Mouse (Mus musculus): ENCODE results near the gene Shisa8.
A peak's percentile ranks its signal among the peaks of the same experiment; 100 is the strongest.
"Not testable (repeated sequence)": the region's sequence is repeated elsewhere in the genome, so short reads cannot be mapped to it uniquely, and the experiment has no call there.

Shisa8 gene

DNA sequence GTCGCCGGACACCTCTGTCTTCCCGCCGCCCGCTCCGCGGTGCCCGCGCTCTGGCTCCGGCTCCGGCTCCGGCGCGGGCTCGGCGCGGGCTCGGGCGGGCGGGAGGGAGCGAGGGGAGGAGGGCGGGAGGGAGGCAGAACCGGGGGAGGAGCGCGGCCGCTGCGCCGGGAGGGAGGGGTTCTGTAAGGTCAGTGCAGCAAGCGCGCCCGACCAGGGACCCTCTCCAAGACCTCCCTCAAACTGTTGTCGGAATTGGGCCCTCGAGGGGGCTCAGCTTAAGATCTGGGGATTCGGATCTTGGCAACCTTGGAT lies at the start of gene Shisa8:
Gene Shisa8 (minus strand): TSS at position 64 of the 312 bp plus-strand sequence.
- no peak for DNase-seq

DNA sequence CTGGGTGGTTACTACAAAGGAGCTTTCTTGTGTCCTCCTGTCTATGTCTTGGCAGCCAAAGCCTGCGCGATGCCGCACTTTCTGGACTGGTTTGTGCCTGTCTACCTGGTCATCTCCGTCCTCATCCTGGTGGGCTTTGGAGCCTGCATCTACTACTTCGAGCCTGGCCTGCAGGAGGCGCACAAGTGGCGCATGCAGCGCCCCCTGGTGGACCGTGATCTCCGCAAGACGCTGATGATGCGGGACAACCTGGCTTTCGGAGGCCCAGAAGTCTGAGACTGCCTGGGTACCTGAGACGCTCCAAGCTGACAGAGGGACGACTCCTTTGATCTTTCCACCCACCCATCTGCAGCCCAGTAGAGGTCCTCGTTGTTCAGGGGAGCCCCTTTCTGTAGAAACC lies 46.9 kb upstream of the Shisa8 start:
- DNase-seq, result peak; percentile 50

DNA sequence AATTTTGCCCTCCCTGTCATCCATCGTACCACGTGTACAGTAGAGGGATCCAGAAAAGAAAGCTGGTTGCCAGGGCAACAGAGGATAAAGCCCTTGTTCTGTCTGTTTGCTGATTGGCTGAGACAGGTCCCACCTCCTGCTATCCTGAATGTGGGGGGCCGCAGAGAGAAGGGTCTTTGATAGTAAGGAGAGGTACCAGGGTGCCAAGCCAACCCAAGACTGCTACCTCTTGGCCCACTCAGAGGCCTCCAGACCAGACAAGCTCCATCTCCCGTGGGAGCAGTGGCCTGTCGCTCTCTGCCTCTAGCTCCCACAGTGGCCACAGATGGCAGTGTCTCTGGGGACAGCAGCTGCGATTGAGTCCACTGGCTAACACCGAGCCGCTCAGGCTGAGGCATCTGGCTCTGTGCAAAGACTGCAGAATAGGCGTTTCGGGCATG lies 43.3 kb upstream of the Shisa8 start:
- DNase-seq, result peak; percentile 93

DNA sequence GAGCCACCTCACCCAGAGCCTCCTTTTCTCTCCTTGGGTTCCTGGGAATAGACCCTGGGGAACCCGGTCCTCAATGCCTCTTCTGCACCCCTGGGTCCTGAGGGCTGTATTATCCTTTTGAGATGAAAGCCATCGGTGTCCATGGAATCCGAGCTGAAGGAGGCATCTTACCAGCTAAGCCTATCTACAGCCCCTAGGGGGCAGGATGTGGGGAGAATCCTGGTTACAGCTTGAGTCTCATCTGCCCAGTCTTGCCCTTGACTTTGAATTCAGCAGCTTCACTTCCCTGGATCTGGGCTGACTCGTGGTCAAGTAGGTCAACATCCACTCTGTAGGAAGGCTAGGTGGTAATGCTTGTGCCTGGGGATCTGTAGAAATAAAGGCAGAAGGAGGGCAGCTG lies 42.6 kb upstream of the Shisa8 start:
- no peak for DNase-seq

DNA sequence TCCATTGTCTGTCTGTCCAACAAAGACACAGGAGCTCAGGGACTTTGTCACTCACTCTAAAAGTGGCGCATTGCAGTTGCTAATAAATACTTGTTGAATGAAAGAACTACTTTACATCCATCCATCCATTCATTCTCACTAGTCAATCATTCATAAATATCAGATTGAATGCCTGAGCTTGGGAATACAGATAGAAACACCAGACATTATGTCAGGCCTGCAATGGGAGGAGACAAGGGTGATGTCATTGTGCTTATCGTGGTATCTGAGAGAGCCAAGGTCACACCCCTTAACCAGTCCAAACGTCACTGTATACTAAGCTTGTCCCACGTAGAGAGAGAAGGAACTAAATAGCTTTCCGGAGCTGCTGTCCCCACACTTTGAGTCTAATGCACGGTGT lies 39.5 kb upstream of the Shisa8 start, which contains the start of gene 1500009C09Rik:
Gene 1500009C09Rik (plus strand): TSS at position 301 of the 400 bp plus-strand sequence.
- no peak for DNase-seq

DNA sequence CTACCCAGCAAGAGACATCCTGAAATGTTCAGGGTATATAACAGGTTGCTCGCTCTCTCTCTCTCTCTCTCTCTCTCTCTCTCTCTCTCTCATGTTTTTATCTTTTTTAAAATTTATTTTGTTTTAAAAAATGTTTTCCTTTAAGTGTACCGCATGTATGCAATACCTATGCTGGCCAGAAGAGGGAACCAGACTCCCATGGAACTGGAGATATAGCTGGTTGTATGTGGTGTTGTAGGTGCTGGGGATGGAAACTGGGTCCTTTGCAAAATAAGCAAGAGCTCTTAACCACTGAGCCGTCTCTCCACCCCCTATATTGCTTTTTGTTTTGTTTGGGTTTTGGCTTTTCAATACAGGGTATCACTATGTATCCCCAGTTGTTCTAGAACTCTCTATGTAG lies 39.0 kb upstream of the Shisa8 start:
- DNase-seq, result no peak

DNA sequence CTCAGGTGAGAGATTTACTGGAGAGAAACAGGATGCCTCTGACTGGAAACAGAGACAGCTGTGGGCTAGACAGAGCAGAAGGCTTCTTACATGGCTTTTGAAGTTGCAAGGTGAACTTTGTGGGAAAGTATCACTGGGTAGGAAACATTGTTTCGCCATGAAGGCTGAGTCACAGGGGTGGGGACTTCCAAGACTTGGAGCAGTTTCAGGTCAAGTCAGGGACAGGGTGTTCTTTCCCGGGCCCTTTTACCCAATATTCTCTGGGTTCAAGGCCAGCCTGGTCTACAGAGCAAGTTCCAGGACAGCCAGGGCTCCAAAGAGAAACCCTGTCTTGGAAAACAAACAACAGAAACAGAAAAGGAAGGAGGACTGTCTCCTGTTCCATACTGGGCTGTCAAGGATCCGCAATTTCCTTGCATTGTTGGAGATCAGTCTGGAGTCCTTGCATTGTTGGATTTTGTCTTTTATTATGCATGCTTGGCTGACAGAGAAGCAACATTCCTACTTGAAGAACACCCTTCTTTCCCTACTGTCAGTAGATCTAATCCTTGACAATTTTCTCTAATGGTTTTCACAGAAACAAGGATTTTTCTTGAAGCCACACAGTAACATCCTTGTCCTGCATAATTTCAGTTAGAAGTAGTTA lies 34.6 kb upstream of the Shisa8 start:
- no peak for DNase-seq

DNA sequence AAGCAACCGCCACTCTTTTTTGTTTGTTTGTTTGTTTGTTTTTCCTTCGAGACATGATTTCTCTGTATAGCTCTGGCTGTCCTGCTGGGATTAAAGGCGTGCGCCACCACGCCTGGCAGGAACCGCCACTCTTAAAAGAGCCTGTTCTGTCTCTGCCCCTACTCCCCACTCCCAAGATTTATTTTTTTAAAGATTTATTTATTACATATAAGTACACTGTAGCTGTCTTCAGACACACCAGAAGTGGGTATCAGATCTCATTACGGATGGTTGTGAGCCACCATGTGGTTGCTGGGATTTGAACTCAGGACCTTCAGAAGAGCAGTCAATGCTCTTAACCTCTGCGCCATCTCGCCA lies 32.2 kb upstream of the Shisa8 start:
- DNase-seq, result not testable (repeated sequence)

DNA sequence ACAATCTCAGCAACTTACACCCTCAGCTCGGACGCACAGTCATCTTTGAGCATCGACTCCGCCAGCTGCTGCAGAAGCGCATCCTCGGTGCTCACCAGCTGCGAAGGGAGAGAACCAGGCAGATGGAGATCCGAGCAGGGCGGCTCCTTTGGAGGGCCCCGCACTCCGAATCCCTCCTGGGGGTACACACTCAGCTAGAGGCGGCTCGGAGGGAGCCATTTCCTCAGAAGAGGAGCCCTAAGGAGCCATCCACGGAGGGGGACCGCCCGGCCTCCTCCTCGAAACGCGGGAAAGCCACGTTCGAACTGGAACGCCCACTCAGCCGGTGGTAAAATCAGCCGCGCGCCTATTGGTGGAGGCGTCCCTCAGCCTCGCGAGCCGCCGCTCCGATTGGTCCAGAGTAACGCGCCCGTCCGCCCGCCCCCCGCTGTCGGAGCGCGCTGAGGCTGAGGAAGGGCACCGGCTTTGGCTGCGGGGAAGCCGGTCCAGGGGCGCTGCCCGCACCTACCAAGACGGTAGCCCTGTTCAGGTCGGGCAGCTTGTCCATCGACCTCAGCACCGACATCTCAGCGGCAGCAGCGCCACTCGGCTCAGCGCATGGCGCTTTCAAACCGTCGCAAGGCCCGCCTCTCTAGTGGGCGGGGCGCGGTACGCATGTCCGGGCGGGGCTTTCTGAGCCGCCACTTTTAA lies 31.6 kb upstream of the Shisa8 start, which contains the start of gene Cenpm:
Gene Cenpm (minus strand): TSS at position 634 of the 690 bp plus-strand sequence.
- DNase-seq, result peak; percentile 87

DNA sequence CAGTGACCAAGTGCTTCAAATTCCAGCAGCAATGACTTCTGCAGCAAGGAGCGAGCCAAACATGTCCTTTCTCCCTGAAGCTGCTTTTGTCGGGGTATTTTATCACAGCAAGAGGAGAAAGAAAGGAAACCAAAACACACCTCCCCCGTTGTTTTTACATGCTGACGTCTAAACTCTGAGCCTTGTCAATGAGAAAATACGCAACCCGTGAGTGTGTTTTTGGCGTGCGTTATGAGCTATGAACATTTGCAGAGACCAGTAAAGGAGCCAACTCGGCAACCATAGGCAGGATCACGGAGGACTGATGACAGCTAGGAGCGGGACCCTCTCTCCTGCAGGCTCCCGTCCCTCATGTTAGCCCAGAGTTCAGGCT lies 31.1 kb upstream of the Shisa8 start:
- no peak for DNase-seq

DNA sequence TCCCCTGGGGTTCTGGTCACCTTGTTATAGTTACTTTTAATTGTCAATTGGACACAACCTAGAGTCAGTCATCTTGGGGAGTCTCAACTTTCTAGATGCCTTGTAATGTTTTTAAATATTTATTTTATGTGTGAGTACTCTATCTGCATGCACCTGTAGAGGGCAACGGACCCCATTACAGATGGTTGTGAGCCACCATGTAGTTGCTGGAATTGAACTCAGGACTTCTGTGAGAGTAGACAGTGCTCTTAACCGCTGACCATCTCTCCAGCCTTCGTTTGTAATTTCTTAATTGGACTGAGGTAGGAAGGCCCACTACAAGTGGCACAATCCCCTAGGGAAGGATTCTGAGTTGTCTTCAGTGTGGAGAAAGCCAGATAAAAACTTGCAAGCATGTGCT lies 30.7 kb upstream of the Shisa8 start:
- no peak for DNase-seq

DNA sequence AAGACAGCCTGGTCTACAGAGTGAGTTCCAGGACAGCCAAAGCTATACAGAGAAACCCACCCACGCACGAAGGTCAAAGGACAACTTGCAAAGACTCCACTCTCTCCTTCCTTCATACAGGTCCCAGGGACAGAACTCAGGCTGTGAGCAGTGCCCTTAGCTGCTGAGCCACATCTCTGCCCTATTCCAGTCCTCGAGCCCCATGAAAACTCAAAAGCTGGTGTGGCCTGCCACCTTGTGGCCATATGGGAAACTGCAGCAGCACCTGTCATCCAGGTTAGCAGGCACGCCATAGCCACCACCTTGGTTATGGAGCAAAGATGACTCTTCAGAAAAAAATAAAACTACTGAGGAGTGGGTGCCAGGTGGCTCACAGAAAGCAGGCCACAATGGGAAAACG lies 23.9 kb upstream of the Shisa8 start:
- peak; percentile 66 for DNase-seq

DNA sequence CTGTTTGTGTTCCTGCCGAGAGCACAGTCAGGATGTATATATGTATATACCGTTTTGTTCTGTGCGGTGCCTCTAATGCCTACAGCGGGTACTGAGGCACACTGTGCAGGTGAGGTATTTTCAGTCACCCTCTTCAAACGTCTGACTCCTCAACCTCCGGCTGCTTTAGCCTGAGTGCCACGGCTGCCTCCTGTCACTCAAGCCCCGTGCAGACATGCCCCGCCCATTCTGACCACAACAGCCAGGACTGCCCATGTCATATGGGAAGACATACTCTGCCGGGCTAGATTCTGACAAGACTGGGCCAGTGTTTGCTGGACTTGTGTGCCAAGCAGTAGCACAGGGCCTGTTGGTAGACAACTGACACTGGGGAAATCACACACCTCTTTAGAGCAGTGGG lies 23.0 kb upstream of the Shisa8 start:
- no peak for DNase-seq

DNA sequence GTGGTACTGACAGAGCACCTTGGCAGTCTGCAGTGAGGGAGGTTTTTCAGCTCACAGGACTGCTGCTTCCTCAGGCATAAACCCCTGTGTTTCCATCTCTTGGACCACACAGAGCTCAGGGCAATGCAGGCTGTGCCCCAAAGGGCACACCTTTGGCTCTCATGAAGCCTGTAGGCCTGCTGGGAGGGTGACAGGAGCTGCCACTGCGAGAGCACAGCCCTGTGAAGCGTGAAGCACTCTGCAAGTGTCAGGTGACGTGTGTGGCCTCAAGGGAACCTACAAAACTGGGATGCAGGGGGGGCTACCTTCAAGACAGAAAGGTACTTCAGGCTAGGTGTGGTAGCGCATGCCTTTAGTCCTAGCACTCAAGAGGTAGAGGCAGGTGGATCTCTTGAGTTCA lies 20.0 kb upstream of the Shisa8 start:
- no peak for DNase-seq

DNA sequence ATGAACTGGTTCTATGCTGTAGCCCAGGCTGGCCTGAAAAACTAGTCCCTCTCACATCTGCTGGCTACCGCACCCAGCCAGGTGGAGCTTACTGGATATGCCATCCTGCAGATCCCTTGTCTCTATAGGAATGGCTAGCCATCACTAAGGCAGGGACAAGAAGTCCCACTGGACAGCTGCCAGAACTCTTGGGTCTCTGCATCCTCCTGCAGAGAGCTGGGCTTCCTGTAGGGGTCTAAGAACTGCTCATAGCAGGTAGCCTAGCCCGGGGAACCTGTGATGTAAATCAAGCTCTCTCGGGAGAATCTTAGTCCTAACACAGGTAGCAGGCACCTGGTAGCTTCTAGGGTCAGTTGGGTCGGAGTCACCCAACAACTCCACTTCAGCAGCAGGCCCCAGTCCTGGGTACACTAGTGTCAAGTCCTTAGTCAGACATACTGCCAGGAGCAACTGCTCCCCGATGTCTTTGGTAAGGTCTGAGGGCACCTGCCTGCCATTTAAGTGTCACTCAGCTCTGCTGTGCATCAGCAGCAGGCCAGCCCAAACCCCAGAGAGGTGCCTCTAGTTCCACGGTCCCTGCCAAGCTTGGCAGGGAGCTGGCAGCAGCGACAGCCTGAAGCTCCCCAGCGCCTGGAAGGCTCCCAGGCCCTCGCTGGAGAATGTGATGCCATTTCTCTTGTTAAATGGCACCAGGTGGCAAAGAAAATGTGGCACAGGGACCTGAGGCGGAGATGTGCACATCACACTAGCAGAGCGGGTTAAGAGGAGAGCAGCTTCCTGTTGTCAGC lies 19.2 kb upstream of the Shisa8 start:
- DNase-seq, result peak; percentile 76

DNA sequence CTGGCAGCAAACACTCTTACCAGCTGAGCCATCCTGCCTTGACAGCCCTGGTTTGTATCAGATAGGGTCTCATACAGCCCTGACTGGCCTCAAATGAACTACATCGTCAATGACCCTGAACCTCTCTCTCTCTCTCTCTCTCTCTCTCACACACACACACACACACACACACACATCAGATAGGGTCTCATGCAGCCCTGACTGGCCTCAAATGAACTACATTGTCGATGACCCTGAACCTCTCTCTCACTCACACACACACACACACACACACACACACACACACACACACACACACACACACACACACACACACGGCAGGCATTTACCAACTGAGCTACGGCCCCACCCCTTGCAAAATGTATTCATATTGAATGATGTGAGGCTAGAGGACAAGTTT lies 18.5 kb upstream of the Shisa8 start:
- DNase-seq, result no peak

DNA sequence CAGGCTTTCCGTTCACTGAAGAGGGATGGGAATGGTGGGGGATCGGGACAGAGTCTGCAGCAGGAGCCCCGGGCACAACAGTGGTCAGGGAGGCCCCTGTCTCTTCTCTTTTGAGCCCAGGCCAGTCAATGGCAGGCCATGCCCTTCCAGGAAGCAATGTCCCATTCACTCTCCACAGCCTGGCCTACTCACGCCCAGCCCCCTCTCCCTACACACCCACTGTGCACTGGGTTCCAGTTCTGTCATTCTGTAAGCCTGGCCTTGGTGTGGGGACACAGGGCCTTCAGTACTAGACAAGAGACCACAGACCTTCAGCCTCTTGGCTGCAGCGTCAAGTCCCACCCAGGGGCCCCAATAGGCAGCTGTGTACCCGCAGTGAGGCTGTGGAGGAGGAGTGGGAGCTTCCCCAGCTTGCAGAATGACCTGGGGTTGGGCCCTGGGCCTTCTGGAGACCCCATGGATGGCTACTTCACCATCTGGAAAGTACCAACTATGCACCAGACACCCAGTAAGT lies 17.5 kb upstream of the Shisa8 start:
- no peak for DNase-seq

DNA sequence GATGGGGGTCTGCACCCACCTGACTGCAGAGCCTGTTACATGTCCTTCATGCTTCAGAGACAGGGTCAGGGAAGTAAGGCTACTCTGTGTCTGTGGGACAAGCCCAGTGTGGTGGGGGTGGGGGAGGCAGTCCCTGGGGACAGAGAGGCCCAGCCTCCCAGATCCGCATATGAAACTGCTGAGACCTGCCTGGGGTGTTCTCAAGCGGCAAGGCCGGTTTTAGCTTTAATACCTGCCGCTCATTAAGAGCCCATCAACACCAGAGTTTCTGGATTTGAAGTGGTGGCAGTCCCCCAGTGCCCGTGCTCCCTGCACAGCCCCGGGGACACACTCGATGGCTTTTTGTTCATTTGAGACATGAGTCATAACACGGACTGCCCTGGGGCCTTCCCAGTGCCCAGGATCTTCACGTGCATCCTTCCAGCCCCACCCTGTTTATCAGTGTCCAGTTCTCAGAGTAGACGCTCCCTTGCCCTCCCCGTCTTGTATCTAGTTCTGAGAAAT lies 17.0 kb upstream of the Shisa8 start:
- no peak for DNase-seq

DNA sequence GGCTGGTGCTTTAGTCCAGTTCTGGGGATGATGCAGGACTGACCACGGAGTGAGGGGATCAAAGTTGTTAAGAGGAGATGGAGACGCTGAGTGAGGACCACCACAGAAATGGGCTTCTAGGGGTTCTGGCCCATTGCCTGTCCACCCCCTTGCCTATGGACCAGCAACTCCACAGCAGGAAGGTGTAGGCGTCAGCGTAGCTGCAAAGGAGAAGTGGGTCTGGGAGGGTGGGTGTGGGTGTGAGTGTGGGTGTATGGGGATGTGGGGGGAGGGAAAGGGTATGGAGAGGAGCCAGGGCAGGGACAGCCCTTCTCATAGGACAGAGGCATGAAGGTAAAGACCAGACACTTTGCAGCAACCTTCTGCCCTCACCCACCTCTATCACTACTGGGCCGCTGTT lies 13.2 kb upstream of the Shisa8 start:
- no peak for DNase-seq

DNA sequence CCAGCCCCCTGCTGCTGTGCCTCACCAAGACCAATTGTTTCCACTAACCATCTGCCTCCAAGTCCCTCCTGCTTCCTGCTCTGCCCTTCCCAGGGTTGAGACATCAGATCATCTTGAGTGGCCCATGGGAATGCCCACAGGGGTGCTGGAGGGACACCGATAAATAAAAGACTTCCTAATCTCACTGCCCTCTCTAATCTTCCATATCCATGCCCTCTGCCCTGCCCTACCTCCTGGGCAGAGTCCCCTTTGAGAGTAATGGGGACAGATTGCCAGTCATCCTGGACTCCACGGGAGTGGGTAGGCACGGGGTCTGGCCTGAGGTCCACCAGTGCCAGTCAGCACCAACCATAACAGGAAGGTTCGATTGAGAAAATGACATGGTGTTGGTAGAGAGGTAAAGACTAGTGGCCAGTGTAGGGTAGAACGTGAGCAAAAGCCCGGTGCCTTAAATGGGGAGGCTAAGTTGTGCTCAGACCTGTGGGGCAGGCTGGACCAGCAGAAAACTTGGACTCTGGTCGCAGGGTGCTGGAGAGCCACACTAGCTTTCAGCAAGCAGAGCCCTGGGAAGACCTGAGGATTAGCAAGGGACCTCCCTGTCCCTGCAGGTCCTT lies 12.1 kb upstream of the Shisa8 start:
- no peak for DNase-seq

DNA sequence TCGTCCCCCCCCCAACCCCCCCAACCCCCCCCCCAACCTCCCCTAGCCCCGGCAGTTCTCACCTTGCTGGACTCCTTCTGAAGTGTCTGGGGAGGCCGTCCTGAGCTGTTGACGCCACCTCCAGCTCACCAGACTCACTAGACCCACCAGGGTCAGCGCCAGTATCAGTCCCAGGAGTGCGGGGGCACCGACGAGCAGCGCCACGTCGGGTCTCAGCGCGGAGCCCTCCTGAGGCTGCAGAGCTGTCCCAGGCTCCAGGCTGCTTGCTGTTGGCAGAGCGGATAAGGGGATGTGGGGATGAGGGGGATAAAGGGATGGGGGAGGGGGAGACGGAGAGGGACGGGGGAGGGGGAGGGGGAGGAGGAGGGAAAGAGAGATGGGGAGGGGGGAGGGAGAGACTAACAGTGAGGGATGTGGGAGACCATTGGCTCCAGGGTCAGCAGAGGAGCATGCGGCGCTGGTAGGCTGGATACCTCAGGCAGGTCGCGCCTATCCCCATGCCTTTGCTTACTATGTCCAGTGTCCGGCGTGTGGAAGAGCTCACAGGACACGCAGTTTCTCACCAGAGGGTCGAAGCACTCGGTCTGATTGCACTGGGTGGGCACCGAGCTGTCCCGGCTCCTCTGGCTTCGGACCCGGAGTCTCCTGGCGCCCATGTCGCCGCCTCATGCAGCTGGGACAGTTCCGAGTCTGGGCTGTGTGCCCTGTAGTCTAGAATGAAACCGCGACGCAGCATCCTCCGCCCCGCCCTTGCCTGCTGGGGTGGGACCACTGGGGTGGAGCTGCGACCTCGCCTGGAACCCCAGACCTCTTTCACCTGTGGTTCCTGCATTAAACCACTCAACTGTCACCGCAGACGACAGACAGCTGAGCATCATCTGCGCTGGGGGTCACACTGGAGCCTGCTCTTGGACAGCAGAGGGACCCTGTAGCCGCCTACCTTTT lies 11.3 kb upstream of the Shisa8 start, which contains the start of gene Tnfrsf13c:
Gene Tnfrsf13c (minus strand): TSS at position 713 of the 945 bp plus-strand sequence.
- no peak for DNase-seq

DNA sequence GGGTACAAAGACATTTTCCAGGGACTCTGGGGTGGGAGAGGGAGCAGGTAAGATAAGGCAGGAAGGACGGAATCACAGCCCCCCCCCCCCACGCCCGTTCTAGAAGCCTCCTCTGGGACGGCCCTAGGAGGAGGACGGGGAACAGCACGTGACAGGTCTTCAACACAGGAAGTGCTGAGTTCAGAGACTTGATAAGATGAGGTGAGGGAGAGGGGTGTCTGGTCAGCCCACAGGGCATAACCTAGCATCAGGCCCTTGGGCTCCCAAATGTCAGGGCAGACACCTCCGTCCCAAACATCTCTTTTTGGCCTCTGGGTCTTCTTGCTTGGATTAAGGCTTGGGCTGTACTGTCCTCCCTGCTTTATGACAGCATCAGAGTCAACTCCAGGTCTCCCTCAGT lies 10.6 kb upstream of the Shisa8 start:
- DNase-seq, result no peak
